Mouse (Mus musculus) liver, embryonic 11.5 days (tissue): ENCODE measurements around the gene Zmynd10. TPM values are rescaled to one million over a fixed set of nuclear protein-coding genes. Genes with fewer than 3 reads are reported as not detected.

Experiments used
- ATAC-seq: fragments of 200-750 bp; cut with Nextera tagmentation; replicated peaks from 2 replicates; pipeline ENCODE4 v1.8.0; 2017; ENCODE audit warnings: moderate number of reproducible peaks, mild to moderate bottlenecking, moderate TSS enrichment, moderate library complexity; ENCODE audit not compliant: low FRiP score
- DNase-seq: peaks from one replicate; pipeline ENCODE4 v3.0.0-alpha.2; 2017; ENCODE audit warnings: low spot score
- H3K27ac ChIP-seq: fragments of 300-500 bp; sonication (generic); 2 replicates; pipeline ENCODE4 v1.5.1; 2014; ENCODE audit warnings: mild to moderate bottlenecking, low read depth, low read length, control low read depth
- H3K27me3 ChIP-seq: fragments of 300-500 bp; sonication (generic); replicated peaks from 2 replicates; pipeline ENCODE4 v1.6.1; 2014; ENCODE audit warnings: low read length, mixed read lengths; ENCODE audit not compliant: control insufficient read depth, insufficient read depth
- H3K36me3 ChIP-seq: fragments of 300-500 bp; sonication (generic); 2 replicates; pipeline ENCODE4 v1.6.1; 2014; ENCODE audit warnings: mild to moderate bottlenecking, low read length, moderate library complexity, mixed read lengths; ENCODE audit not compliant: control insufficient read depth, insufficient read depth
- H3K4me1 ChIP-seq: fragments of 300-500 bp; sonication (generic); replicated peaks from 2 replicates; pipeline ENCODE4 v1.6.1; 2014; ENCODE audit warnings: low read length, mixed read lengths; ENCODE audit not compliant: control insufficient read depth, insufficient read depth
- H3K4me2 ChIP-seq: fragments of 300-500 bp; sonication (generic); 2 replicates; pipeline ENCODE4 v1.6.1; 2014; ENCODE audit warnings: mild to moderate bottlenecking, control low read depth, moderate library complexity
- H3K4me3 ChIP-seq: fragments of 300-500 bp; sonication (generic); 2 replicates; pipeline ENCODE4 v1.5.1; 2014; ENCODE audit warnings: low read depth, low read length, control low read depth
- H3K9ac ChIP-seq: fragments of 300-500 bp; sonication (generic); 2 replicates; pipeline ENCODE4 v1.6.1; 2014; ENCODE audit warnings: low read depth, low read length, control low read depth
- H3K9me3 ChIP-seq: fragments of 300-500 bp; sonication (generic); 2 replicates; pipeline ENCODE4 v1.6.1; 2016; ENCODE audit warnings: low read length, inconsistent platforms, mixed read lengths; ENCODE audit not compliant: control insufficient read depth
- WGBS: fragments of 180-500 bp; shearing (Covaris S2); extraction: QIAGEN DNeasy Blood & Tissue Kit; methylation state at CpG from one replicate; pipeline ENCODE4 v1.1.7; 2014; 5-methylcytosine and 5-hydroxymethylcytosine counted together
- polyA plus RNA-seq: library from polyadenylated mRNA; unstranded; fragments of >200 nt; fragmentation: Nextera tagmentation; extraction: Ambion mirVana; gene quantifications from 2 replicates; pipeline ENCODE4 v1.2.1, GENCODE M21; 2014

The Zmynd10 gene
- polyA plus RNA-seq, 1 experiment from 2014 or later = 0.10 TPM

GRCm38 (mm10) chr9:107514303-107514955 lies 32.7 kb upstream of the Zmynd10 start:
- Histone ChIP-seq H3K36me3 (no peaks in the 10 kb centered on the region), H3K4me3 (no peak overlapping the region), H3K9me3 (no peaks in the 10 kb centered on the region), H3K27ac (no peak overlapping the region), H3K9ac (no peak overlapping the region), H3K27me3 (peaks cover 10% of the 10 kb centered on the region), H3K4me1 (0 out of 2 replicates have a peak, but pooled peaks cover 4% of the 10 kb centered on the region), H3K4me2 (no peak overlapping the region)
- WGBS = 24% methylated on average over 14 of the region's 14 CpGs
- DNase-seq (peak; percentile 86), ATAC-seq (peak; percentile 38)

GRCm38 (mm10) chr9:107520331-107520730 lies 26.8 kb upstream of the Zmynd10 start:
- Histone ChIP-seq H3K4me3 (no peak overlapping the region), H3K4me2 (no peak overlapping the region), H3K9ac (no peak overlapping the region), H3K9me3 (no peaks in the 10 kb centered on the region), H3K27me3 (peaks cover 13% of the 10 kb centered on the region), H3K27ac (no peak overlapping the region), H3K36me3 (no peaks in the 10 kb centered on the region), H3K4me1 (peaks cover 9% of the 10 kb centered on the region; the same call in 1 of the 2 replicates)
- ATAC-seq (no peak), DNase-seq (no peak)
- WGBS = 66% methylated on average over 6 of the region's 6 CpGs

- Histone ChIP-seq H3K9me3 (no peaks in the 10 kb centered on the region), H3K27ac (no peak overlapping the region), H3K4me1 (peaks cover 9% of the 10 kb centered on the region; the same call in 1 of the 2 replicates), H3K4me3 (no peak overlapping the region), H3K27me3 (peaks cover 22% of the 10 kb centered on the region), H3K36me3 (no peaks in the 10 kb centered on the region), H3K9ac (no peak overlapping the region), H3K4me2 (peak overlapping the region; percentile 40)
- no peak for ATAC-seq
- WGBS = 55% methylated on average over 5 of the region's 5 CpGs
- DNase-seq = no peak
These were observed 25.9 kb upstream of the Zmynd10 start for GRCm38 (mm10) chr9:107521190-107521589.

- H3K9me3 ChIP-seq = no peaks in the 10 kb centered on the region
- no peak overlapping the region for H3K27ac ChIP-seq
- no peaks in the 10 kb centered on the region for H3K36me3 ChIP-seq
- H3K27me3 ChIP-seq = peaks cover 28% of the 10 kb centered on the region
- DNase-seq (no peak), ATAC-seq (no peak)
- WGBS = 23% methylated on average over 25 of the region's 25 CpGs
- H3K4me2 ChIP-seq = peak overlapping the region; percentile 40
- 0 out of 2 replicates have a peak overlapping the region, but pooled peaks have one; percentile 2 for H3K4me3 ChIP-seq
- H3K4me1 ChIP-seq = peaks cover 11% of the 10 kb centered on the region
- 0 out of 2 replicates have a peak overlapping the region, but pooled peaks have one; percentile 6 for H3K9ac ChIP-seq
These were observed 25.2 kb upstream of the Zmynd10 start for GRCm38 (mm10) chr9:107521711-107522399.

GRCm38 (mm10) chr9:107522400-107522711 lies 24.7 kb upstream of the Zmynd10 start:
- H3K36me3 ChIP-seq = no peaks in the 10 kb centered on the region
- H3K27ac ChIP-seq = no peak overlapping the region
- H3K9me3 ChIP-seq = no peaks in the 10 kb centered on the region
- no peak for ATAC-seq
- peaks cover 33% of the 10 kb centered on the region for H3K27me3 ChIP-seq
- peak overlapping the region; percentile 40 for H3K4me2 ChIP-seq
- no peak overlapping the region for H3K4me3 ChIP-seq
- H3K9ac ChIP-seq = 0 out of 2 replicates have a peak overlapping the region, but pooled peaks have one; percentile 6
- DNase-seq = no peak
- peaks cover 16% of the 10 kb centered on the region for H3K4me1 ChIP-seq
- 54% methylated on average over 2 of the region's 2 CpGs for WGBS

- ATAC-seq = peak; percentile 78
- Histone ChIP-seq H3K4me1 (peaks cover 14% of the 10 kb centered on the region), H3K36me3 (no peaks in the 10 kb centered on the region), H3K27ac (no peak overlapping the region), H3K27me3 (peaks cover 35% of the 10 kb centered on the region), H3K9me3 (no peaks in the 10 kb centered on the region), H3K4me2 (peak overlapping the region; percentile 88), H3K4me3 (peak overlapping the region; percentile 53), H3K9ac (peak overlapping the region; percentile 34; the same call in 1 of the 2 replicates)
- DNase-seq = peak; percentile 93
- 6% methylated on average over 42 of the region's 44 CpGs for WGBS
These were observed 20.7 kb upstream of the Zmynd10 start for GRCm38 (mm10) chr9:107526198-107527026.

- Histone ChIP-seq H3K9ac (peak within 1 kb of the TSS; percentile 94), H3K27ac (peak within 1 kb of the TSS; percentile 76), H3K27me3 (no peaks in the 10 kb centered on the region), H3K9me3 (no peaks in the 10 kb centered on the region), H3K4me2 (peak within 1 kb of the TSS; percentile 98), H3K4me3 (peak within 1 kb of the TSS; percentile 83), H3K4me1 (peaks cover 22% of the 10 kb centered on the region), H3K36me3 (peaks cover 18% of the 10 kb centered on the region)
- DNase-seq (peak; percentile 88), ATAC-seq (peak; percentile 98)
- under 1% methylated on average over 48 of the region's 48 CpGs for WGBS
These were observed 13.2 kb upstream of the Zmynd10 start, which contains the start of gene Tmem115 for GRCm38 (mm10) chr9:107533791-107534407. Gene Tmem115 (plus strand): TSS chr9:107533945.
